Mouse (Mus musculus) brain, embryonic 14.5 days (tissue): Measurements from ENCODE around the gene Elp4. TPM values are rescaled to one million over a fixed set of nuclear protein-coding genes. Genes with fewer than 3 reads are reported as not detected.

ENCODE experiments used
- DNase-seq: peaks from one replicate; pipeline ENCODE4 v3.0.0-alpha.2; 2011; ENCODE audit warnings: low read depth
- CTCF ChIP-seq: fragments of 200-500 bp; IDR thresholded peaks from 2 replicates; pipeline ENCODE4 v1.5.1; 2012; ENCODE audit warnings: inconsistent platforms, mild to moderate bottlenecking, moderate library complexity, borderline replicate concordance; ENCODE audit not compliant: insufficient read depth, insufficient read length; ENCODE audit errors: extremely low read depth
- POLR2A ChIP-seq: fragments of 200-500 bp; IDR thresholded peaks from 2 replicates; pipeline ENCODE4 v1.6.1; 2012; ENCODE audit warnings: mild to moderate bottlenecking, inconsistent platforms, borderline replicate concordance; ENCODE audit not compliant: poor library complexity, insufficient read depth, insufficient read length, severe bottlenecking; ENCODE audit errors: extremely low read depth
- polyA plus RNA-seq: library from polyadenylated mRNA; depleted of rRNA; stranded (reverse); fragments of >200 nt; gene quantifications from 2 replicates; pipeline ENCODE4 v1.2.3, GENCODE M21; 2012

Elp4 gene
- polyA plus RNA-seq, 1 experiment, result 14.1 TPM

GRCm38 (mm10) chr2:105685651-105686050, 218.7 kb downstream of the Elp4 start:
- TF ChIP-seq CTCF, result no peak
- TF ChIP-seq POLR2A, result no peak
- DNase-seq, result peak; percentile 29

GRCm38 (mm10) chr2:105684991-105685650, 219.2 kb downstream of the Elp4 start:
- no peak for DNase-seq
- TF ChIP-seq CTCF (no peak), POLR2A (no peak)

- TF ChIP-seq CTCF (no peak), POLR2A (no peak)
Observed at GRCm38 (mm10) chr2:105683771-105684410, 220.5 kb downstream of the Elp4 start.

GRCm38 (mm10) chr2:105682634-105683351, 221.6 kb downstream of the Elp4 start:
- TF ChIP-seq POLR2A (no peak), CTCF (no peak)
- DNase-seq, result peak; percentile 63

More at GRCm38 (mm10) chr2:105683771-105684410, 220.5 kb downstream of the Elp4 start:
- peak; percentile 23 for DNase-seq

- TF ChIP-seq POLR2A (no peak), CTCF (no peak)
- DNase-seq, result peak; percentile 82
Observed at GRCm38 (mm10) chr2:105682011-105682501, 222.3 kb downstream of the Elp4 start.

- TF ChIP-seq CTCF (no peak), POLR2A (no peak)
- DNase-seq, result peak; percentile 79
Observed at GRCm38 (mm10) chr2:105680999-105681710, 223.2 kb downstream of the Elp4 start.

GRCm38 (mm10) chr2:105680146-105680998, 224.0 kb downstream of the Elp4 start:
- TF ChIP-seq CTCF (no peak), POLR2A (no peak)
- DNase-seq, result peak; percentile 91

- TF ChIP-seq CTCF (no peak), POLR2A (no peak)
- DNase-seq, result peak; percentile 26
Observed at GRCm38 (mm10) chr2:105679331-105679730, 225.0 kb downstream of the Elp4 start.

GRCm38 (mm10) chr2:105678880-105679321, 225.5 kb downstream of the Elp4 start:
- TF ChIP-seq POLR2A (no peak), CTCF (no peak)
- peak; percentile 56 for DNase-seq

- peak; percentile 44 for DNase-seq
- no peak for TF ChIP-seq CTCF
- TF ChIP-seq POLR2A, result no peak
Observed at GRCm38 (mm10) chr2:105678306-105678705, 226.1 kb downstream of the Elp4 start.
